Mouse (Mus musculus) ES-Bruce4 (cell line): Measurements from ENCODE around the gene Rictor. TPM values are rescaled to one million over a fixed set of nuclear protein-coding genes. Genes with fewer than 3 reads are reported as not detected.

Experiments used
- H3K27ac ChIP-seq: 2 replicates; pipeline ENCODE4 v1.5.1; 2012; ENCODE audit warnings: low read length, inconsistent platforms; ENCODE audit not compliant: insufficient read depth
- H3K27me3 ChIP-seq: 2 replicates; pipeline ENCODE4 v1.6.1; 2012; ENCODE audit warnings: mild to moderate bottlenecking, low read length, inconsistent platforms; ENCODE audit not compliant: control insufficient read depth, poor library complexity, insufficient read depth, severe bottlenecking
- H3K36me3 ChIP-seq: 2 replicates; pipeline ENCODE4 v1.6.1; 2012; ENCODE audit warnings: inconsistent platforms, mild to moderate bottlenecking, low read length, moderate library complexity; ENCODE audit not compliant: control insufficient read depth, poor library complexity, insufficient read depth, severe bottlenecking
- H3K4me1 ChIP-seq: one replicate; pipeline ENCODE4 v1.8.1; 2011; ENCODE audit warnings: low read length; ENCODE audit not compliant: control insufficient read depth, insufficient read depth
- H3K4me3 ChIP-seq: 2 replicates; pipeline ENCODE4 v1.5.1; 2011; ENCODE audit warnings: low read depth, mild to moderate bottlenecking, low read length
- H3K9ac ChIP-seq: 2 replicates; pipeline ENCODE4 v1.6.1; 2012; ENCODE audit warnings: low read depth, mild to moderate bottlenecking, inconsistent platforms; ENCODE audit not compliant: poor library complexity, severe bottlenecking
- H3K9me3 ChIP-seq: replicated peaks from 2 replicates; pipeline ENCODE4 v1.6.1; 2012; ENCODE audit warnings: mild to moderate bottlenecking, low read length, inconsistent platforms; ENCODE audit not compliant: control insufficient read depth, poor library complexity, insufficient read depth, severe bottlenecking
- CTCF ChIP-seq: IDR thresholded peaks from one replicate; pipeline ENCODE4 v1.8.1; 2011; ENCODE audit warnings: low read depth, low read length
- EP300 ChIP-seq: IDR thresholded peaks from 2 replicates; pipeline ENCODE4 v1.6.1; 2011; ENCODE audit warnings: low read depth, low read length; ENCODE audit not compliant: insufficient read depth
- POLR2A ChIP-seq: IDR thresholded peaks from one replicate; pipeline ENCODE4 v1.8.1; 2011; ENCODE audit warnings: low read length; ENCODE audit not compliant: insufficient read depth
- polyA plus RNA-seq: library from polyadenylated mRNA; stranded (reverse); fragments of >200 nt; gene quantifications from 2 replicates; pipeline ENCODE4 v1.2.4, GENCODE M21; 2011; ENCODE audit warnings: low read depth; ENCODE audit not compliant: missing spikeins, insufficient read depth, insufficient read length

Gene Rictor
- polyA plus RNA-seq, 1 experiment: 54.4 TPM

DNA sequence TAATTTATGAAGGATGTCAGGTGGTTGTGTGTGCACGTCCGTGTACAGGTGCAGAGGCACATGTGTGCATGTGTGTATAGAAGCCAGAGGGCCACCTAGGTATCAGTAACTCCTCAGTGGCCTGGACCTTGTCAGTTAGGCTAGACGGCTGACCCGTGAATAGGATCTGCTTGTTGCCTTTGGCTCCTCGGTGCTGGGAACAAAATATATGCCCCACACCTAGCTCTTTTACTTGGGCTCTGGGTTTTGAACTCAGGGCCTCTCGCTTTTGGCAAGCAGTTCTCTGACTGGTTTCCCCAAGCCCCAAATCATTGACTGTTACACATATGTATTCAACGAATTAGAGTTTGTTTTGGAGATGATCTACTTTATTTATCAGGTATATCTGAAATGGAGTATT is 3.0 kb downstream of the Rictor start:
- H3K9me3 ChIP-seq: no peaks in the 10 kb centered on the region
- no peaks in the 10 kb centered on the region for H3K27me3 ChIP-seq
- no peak for TF ChIP-seq POLR2A
- no peak for TF ChIP-seq CTCF
- TF ChIP-seq EP300: no peak
- H3K27ac ChIP-seq: no peak overlapping the region
- no peak overlapping the region for H3K9ac ChIP-seq
- H3K4me3 ChIP-seq: no peak overlapping the region
- H3K36me3 ChIP-seq: no peaks in the 10 kb centered on the region
- no peaks in the 10 kb centered on the region for H3K4me1 ChIP-seq

DNA sequence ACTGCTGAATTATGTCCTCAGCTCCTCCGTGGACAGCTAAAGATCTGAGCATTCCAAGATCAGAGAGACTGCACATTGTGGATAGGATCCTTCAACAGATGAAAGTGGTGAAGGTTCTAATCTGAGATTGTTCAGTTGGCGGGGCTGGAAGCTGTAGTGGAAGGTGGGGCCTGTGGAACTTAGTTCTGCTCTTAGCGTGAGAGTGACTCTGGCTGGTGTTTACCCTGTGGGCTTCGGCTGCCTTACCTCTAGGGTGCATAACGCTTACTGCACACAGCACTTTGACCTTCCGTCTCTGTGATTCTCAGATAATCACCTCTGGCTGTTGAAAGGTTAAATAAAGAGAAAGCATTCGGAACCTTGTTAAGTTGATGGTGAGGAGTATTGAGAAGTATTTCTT is 6.6 kb downstream of the Rictor start:
- Histone ChIP-seq H3K4me3 (no peak overlapping the region), H3K9me3 (no peaks in the 10 kb centered on the region), H3K36me3 (peaks cover 2% of the 10 kb centered on the region; the same call in 1 of the 2 replicates), H3K27ac (no peak overlapping the region), H3K4me1 (no peaks in the 10 kb centered on the region), H3K9ac (no peak overlapping the region), H3K27me3 (no peaks in the 10 kb centered on the region)
- no peak for TF ChIP-seq EP300
- no peak for TF ChIP-seq CTCF
- TF ChIP-seq POLR2A: no peak

DNA sequence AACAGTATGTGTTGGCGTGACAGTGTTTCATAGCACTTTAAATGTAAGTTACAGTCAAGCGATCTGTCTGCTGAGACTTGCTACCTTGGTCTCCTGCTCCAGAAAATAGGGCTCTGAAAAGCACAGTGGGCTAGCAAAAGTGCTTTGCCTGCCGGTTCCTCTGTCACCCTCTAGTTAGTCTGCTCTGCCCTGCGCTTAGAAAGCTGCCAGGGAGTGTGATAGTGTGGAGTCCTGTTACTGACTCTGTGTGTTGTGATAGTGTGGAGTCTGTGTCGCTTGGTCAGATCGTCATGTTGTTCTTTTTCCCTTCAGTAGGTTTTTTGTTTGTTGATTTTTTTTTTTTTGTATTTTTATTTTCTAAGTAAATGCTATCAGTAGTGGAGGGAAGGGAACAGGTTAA is 7.1 kb downstream of the Rictor start:
- TF ChIP-seq POLR2A: no peak
- no peak for TF ChIP-seq CTCF
- no peak for TF ChIP-seq EP300
- H3K4me1 ChIP-seq: no peaks in the 10 kb centered on the region
- no peaks in the 10 kb centered on the region for H3K9me3 ChIP-seq
- H3K27me3 ChIP-seq: no peaks in the 10 kb centered on the region
- H3K36me3 ChIP-seq: peaks cover 2% of the 10 kb centered on the region; the same call in 1 of the 2 replicates
- no peak overlapping the region for H3K4me3 ChIP-seq
- H3K27ac ChIP-seq: no peak overlapping the region
- no peak overlapping the region for H3K9ac ChIP-seq

DNA sequence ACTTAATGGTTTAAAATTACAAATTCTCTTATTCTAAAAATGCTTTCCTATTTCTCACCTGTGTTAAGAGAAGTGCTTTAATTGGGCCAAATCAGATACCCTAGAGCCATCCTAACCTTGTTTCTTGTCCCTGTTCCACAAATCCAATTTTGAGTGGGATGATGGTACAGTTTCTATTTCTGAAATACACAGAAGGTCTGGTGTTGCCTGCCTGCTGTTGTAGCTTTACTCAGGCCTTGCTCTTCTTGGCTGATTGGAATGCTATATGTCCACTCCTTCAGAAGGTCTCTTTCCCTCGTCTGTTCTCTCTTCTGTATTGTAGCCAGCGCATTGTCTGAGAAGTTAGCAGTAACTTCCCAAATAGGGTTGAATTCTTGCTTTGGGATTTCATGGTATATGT is 13.2 kb downstream of the Rictor start:
- Histone ChIP-seq H3K4me3 (no peak overlapping the region), H3K9ac (no peak overlapping the region), H3K27me3 (no peaks in the 10 kb centered on the region), H3K36me3 (peaks cover under 1% of the 10 kb centered on the region; the same call in 1 of the 2 replicates), H3K27ac (no peak overlapping the region), H3K4me1 (no peaks in the 10 kb centered on the region), H3K9me3 (no peaks in the 10 kb centered on the region)
- TF ChIP-seq POLR2A: no peak
- TF ChIP-seq EP300: no peak
- TF ChIP-seq CTCF: no peak

DNA sequence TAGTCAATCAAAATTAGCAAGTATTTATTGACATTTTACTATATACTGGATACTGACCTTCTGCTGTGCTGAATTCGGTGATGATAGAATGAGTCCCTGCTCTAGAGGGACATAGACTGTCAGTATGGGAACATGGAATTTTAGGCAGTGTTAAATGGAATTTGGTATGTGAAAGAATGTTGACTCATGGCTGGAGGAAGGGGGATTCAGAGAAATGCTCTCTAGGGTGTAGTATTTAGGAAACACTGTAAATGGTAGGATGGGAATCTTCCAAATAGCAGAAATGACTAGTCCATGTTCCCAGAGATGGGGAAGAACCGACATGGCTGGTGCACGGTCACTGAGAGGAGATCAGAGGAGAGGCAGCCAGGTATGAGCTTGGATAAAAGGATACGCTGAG is 13.6 kb downstream of the Rictor start:
- Histone ChIP-seq H3K4me3 (no peak overlapping the region), H3K27ac (no peak overlapping the region), H3K27me3 (no peaks in the 10 kb centered on the region), H3K9me3 (no peaks in the 10 kb centered on the region), H3K36me3 (no peaks in the 10 kb centered on the region), H3K4me1 (no peaks in the 10 kb centered on the region), H3K9ac (no peak overlapping the region)
- TF ChIP-seq CTCF: no peak

DNA sequence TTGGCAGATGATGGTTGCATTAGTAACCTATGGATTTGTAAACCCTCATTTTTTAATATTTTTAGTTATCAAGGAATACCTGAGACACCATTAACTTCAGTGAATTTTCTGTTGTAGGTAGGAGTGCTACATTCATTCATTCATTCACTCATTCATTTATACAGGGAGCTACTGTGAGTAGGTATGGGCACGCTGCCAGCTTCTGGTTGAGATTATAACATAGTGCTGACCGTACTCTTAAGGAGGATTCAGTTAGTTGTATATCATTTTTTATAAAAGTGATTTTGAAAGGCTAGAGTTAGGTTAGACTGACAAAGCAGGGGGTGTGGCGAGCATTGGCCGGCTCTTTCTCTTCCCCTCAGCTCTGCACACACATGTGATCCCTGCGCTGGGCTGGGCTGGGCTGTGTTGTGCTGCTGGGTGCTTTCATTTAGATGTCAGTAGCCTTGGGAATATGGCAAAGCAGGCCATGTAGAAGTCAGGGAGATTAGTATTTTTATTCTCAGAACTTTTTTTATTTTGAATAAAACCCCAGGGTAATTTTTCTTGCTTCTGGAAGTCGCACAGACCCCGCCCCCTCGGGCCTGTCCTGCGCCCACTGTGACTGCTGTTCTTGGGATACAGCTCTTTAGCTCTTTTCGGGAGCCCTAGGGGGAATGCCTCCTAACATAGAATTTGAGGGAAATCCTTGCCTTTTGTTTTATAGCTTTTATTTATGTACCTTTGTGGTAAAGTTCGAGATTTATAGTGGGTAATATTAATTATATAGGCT is 14.4 kb downstream of the Rictor start:
- H3K4me1 ChIP-seq: no peaks in the 10 kb centered on the region
- H3K4me3 ChIP-seq: no peak overlapping the region
- H3K27me3 ChIP-seq: no peaks in the 10 kb centered on the region
- H3K27ac ChIP-seq: no peak overlapping the region
- H3K9me3 ChIP-seq: no peaks in the 10 kb centered on the region
- no peak overlapping the region for H3K9ac ChIP-seq
- H3K36me3 ChIP-seq: no peaks in the 10 kb centered on the region
- TF ChIP-seq POLR2A (no peak), CTCF (no peak), EP300 (no peak)
